Mouse (Mus musculus) spleen, postnatal 10 days (tissue): ENCODE data around the gene Frem2.

Experiments
- DNase-seq, 2 experiments: peaks; one replicate each; pipeline ENCODE4 v3.0.0; 2021 to 2022; ENCODE audit warnings: low spot score in 2 of 2

Frem2 gene

GRCm38 (mm10) chr3:53466481-53466880 is 190.7 kb downstream of the Frem2 start:
- DNase-seq = no peak

GRCm38 (mm10) chr3:53465330-53465729 is 191.8 kb downstream of the Frem2 start:
- DNase-seq = no peak

- peak in 1 of 2 experiments; percentile 10 for DNase-seq
These were observed 192.9 kb downstream of the Frem2 start for GRCm38 (mm10) chr3:53464146-53464698.
